In genomic region chr4:126321111-126321853, GRCm38 (mm10) we compare ENCODE assay signal across 8 mouse cellular contexts. TPM values are rescaled to one million over a fixed set of nuclear protein-coding genes. Genes with fewer than 3 reads are reported as not detected.
DNase-seq lines count a peak whose midpoint lies in the region; ATAC-seq and TF ChIP-seq lines count a peak whose summit lies in the region.

Gene Adprhl2 (minus strand): TSS chr4:126321703.

- peak within 1 kb of the TSS; percentile 23; the same call in 1 of the 2 replicates for H3K27ac ChIP-seq in bone marrow, adult 2 months (ENCODE audit: control insufficient read depth, insufficient read depth, low read depth, low read length, poor library complexity)
- peak within 1 kb of the TSS; percentile 85 for H3K27ac ChIP-seq in embryonic facial prominence, embryonic 15.5 days (replicated peaks)
- peak within 1 kb of the TSS; percentile 34; the same call in 1 of the 2 replicates for H3K27ac ChIP-seq in kidney, embryonic 14.5 days (ENCODE audit: low read depth, low read length)
- peak within 1 kb of the TSS; percentile 87 for H3K27ac ChIP-seq in limb, embryonic 15.5 days

- peaks cover 23% of the 10 kb centered on the region for H3K36me3 ChIP-seq in embryonic facial prominence, embryonic 15.5 days
- peaks cover 22% of the 10 kb centered on the region for H3K36me3 ChIP-seq in kidney, embryonic 14.5 days (ENCODE audit: control insufficient read depth, insufficient read depth, low read length)
- H3K36me3 ChIP-seq in limb, embryonic 15.5 days, result peaks cover 30% of the 10 kb centered on the region

- TF ChIP-seq POLR2A in bone marrow, adult 2 months (IDR thresholded peaks at IDR 0.05; ENCODE audit: borderline replicate concordance, control insufficient read depth, low read depth, low read length), result peak; percentile 87; the same call in 1 of the 2 replicates

- H3K4me1 ChIP-seq in bone marrow, adult 2 months (ENCODE audit: control insufficient read depth, insufficient read depth, low read length), result no peaks in the 10 kb centered on the region
- peaks cover 36% of the 10 kb centered on the region for H3K4me1 ChIP-seq in embryonic facial prominence, embryonic 15.5 days
- H3K4me1 ChIP-seq in kidney, embryonic 14.5 days (ENCODE audit: control insufficient read depth, insufficient read depth, low read length), result peaks cover 10% of the 10 kb centered on the region; the same call in 1 of the 2 replicates
- peaks cover 34% of the 10 kb centered on the region for H3K4me1 ChIP-seq in limb, embryonic 15.5 days

- peak within 1 kb of the TSS; percentile 68 for H3K9ac ChIP-seq in embryonic facial prominence, embryonic 15.5 days
- H3K9ac ChIP-seq in kidney, embryonic 14.5 days (ENCODE audit: low read depth, low read length), result peak within 1 kb of the TSS; percentile 87
- H3K9ac ChIP-seq in limb, embryonic 15.5 days, result peak within 1 kb of the TSS; percentile 83

- WGBS in bone marrow, adult 2 months, result under 1% methylated on average over 80 of the region's 80 CpGs
- WGBS in embryonic facial prominence, embryonic 15.5 days, result under 1% methylated on average over 80 of the region's 80 CpGs
- WGBS in kidney, embryonic 14.5 days, result under 1% methylated on average over 78 of the region's 80 CpGs
- WGBS in limb, embryonic 15.5 days, result under 1% methylated on average over 72 of the region's 80 CpGs

- H3K27me3 ChIP-seq in embryonic facial prominence, embryonic 15.5 days, result no peaks in the 10 kb centered on the region
- H3K27me3 ChIP-seq in kidney, embryonic 14.5 days (ENCODE audit: control insufficient read depth, insufficient read depth, low read length), result peaks cover 8% of the 10 kb centered on the region; the same call in 1 of the 2 replicates
- H3K27me3 ChIP-seq in limb, embryonic 15.5 days, result no peaks in the 10 kb centered on the region

- DNase-seq in 416B (ENCODE audit: low read depth), result peak; percentile 97
- DNase-seq in heart, adult 9 months (ENCODE audit: low spot score in 2 of 2), result peak; percentile 89 to 95
- DNase-seq in monocyte, adult 2 months (ENCODE audit: low read depth in 1 of 2, low spot score in 2 of 2), result peak; percentile 94 to 97
- peak; percentile 95 for DNase-seq in spleen, postnatal 36 days (ENCODE audit: low spot score in 2 of 2)

- TF ChIP-seq CTCF in bone marrow, adult 2 months (IDR thresholded peaks at IDR 0.05; ENCODE audit: control insufficient read depth, insufficient read depth, low read length), result peak; percentile 100

- H3K4me2 ChIP-seq in embryonic facial prominence, embryonic 15.5 days (replicated peaks), result peak within 1 kb of the TSS; percentile 78
- peak within 1 kb of the TSS; percentile 74 for H3K4me2 ChIP-seq in kidney, embryonic 14.5 days (replicated peaks; ENCODE audit: low read depth, low read length)
- peak within 1 kb of the TSS; percentile 78 for H3K4me2 ChIP-seq in limb, embryonic 15.5 days

- ATAC-seq in embryonic facial prominence, embryonic 15.5 days (ENCODE audit: insufficient number of reproducible peaks, low FRiP score, low TSS enrichment, low read depth), result peak; percentile 81
- peak; percentile 87 for ATAC-seq in kidney, embryonic 14.5 days (ENCODE audit: low FRiP score, low TSS enrichment)
- ATAC-seq in limb, embryonic 15.5 days (ENCODE audit: insufficient number of reproducible peaks, low FRiP score, low TSS enrichment, low read depth), result peak; percentile 78

- peak within 1 kb of the TSS; percentile 85 for H3K4me3 ChIP-seq in bone marrow, adult 2 months (replicated peaks; ENCODE audit: control insufficient read depth, low read depth, low read length)
- peak within 1 kb of the TSS; percentile 89 for H3K4me3 ChIP-seq in embryonic facial prominence, embryonic 15.5 days (replicated peaks)
- peak within 1 kb of the TSS; percentile 70 for H3K4me3 ChIP-seq in kidney, embryonic 14.5 days (ENCODE audit: low read length)
- H3K4me3 ChIP-seq in limb, embryonic 15.5 days, result peak within 1 kb of the TSS; percentile 90

- no peaks in the 10 kb centered on the region for H3K9me3 ChIP-seq in embryonic facial prominence, embryonic 15.5 days (replicated peaks)
- no peaks in the 10 kb centered on the region for H3K9me3 ChIP-seq in kidney, embryonic 14.5 days (ENCODE audit: control insufficient read depth, low read length)
- H3K9me3 ChIP-seq in limb, embryonic 15.5 days, result no peaks in the 10 kb centered on the region

RNA-seq across cellular contexts. Expression of gene Adprhl2, which starts in this region (rescaled TPM):
- polyA plus RNA-seq in bone marrow, adult 2 months (2011; ENCODE audit: insufficient read depth, insufficient read length, low replicate concordance, missing spikeins), result 11.4 and 20.2 TPM in 2 replicates
- polyA plus RNA-seq in embryonic facial prominence, embryonic 15.5 days (2015; fragmentation: Nextera tagmentation; extraction: Ambion mirVana), result 83.5 and 89.3 TPM in 2 replicates
- 53.0 and 57.6 TPM in 2 replicates for polyA plus RNA-seq in kidney, embryonic 14.5 days (2014; fragmentation: Nextera tagmentation; extraction: Ambion mirVana)
- 79.2 and 82.9 TPM in 2 replicates for polyA plus RNA-seq in limb, embryonic 15.5 days (2015; fragmentation: Nextera tagmentation; extraction: Ambion mirVana)

Comparison
In these comparisons a context has a peak if more than half of its experiments do, and no peak if none do; other contexts are left out.
1. Peak in every context shown above with its lines: DNase-seq, ATAC-seq, H3K4me3 ChIP-seq and H3K27ac ChIP-seq.
2. H3K27ac ChIP-seq: peak in every context shown above with its lines; median percentile 87 in limb, embryonic 15.5 days; 85 in embryonic facial prominence, embryonic 15.5 days; 34 in kidney, embryonic 14.5 days; 23 in bone marrow, adult 2 months.